Mouse (Mus musculus): ENCODE data around the gene Kcnn1. TPM values are rescaled to one million over a fixed set of nuclear protein-coding genes. Genes with fewer than 3 reads are reported as not detected.

The Kcnn1 gene
- polyA plus RNA-seq, 1 experiment from 2014 or later = 0.72 TPM

DNA sequence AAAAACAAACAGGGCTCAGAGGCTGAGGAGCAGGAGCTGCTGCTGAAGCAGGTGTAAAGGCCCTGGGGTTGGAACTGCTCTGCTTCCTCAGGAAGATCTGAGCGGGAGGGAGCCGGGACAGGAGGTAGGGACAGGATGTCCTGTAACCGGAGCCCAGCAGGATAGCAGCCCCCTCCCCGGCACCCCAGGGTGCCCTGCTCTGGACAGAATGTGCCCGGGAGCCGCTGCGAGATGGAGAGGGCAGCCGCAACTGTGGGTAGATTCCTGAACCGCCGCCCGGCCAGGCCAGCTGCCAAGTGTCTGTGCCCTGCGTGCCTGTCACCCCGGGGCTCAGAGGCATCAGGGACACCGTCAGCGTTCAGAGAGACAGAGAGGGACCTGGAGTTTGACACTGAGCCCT is 29.5 kb downstream of the Kcnn1 start:
- Histone ChIP-seq H3K9me3 (ENCODE audit: low read depth, low read length) (no peaks in the 10 kb centered on the region), H3K4me3 (ENCODE audit: low read depth, low read length) (no peak overlapping the region), H3K27ac (ENCODE audit: low read depth) (no peak overlapping the region), H3K36me3 (ENCODE audit: insufficient read depth) (no peaks in the 10 kb centered on the region; the same call in 1 of the 2 replicates), H3K9ac (no peak overlapping the region), H3K27me3 (ENCODE audit: insufficient read depth, low read length) (no peaks in the 10 kb centered on the region), H3K4me2 (peak overlapping the region; percentile 15; the same call in 1 of the 2 replicates), H3K4me1 (ENCODE audit: insufficient read depth) (0 out of 2 replicates have a peak, but pooled peaks cover under 1% of the 10 kb centered on the region)
- TF ChIP-seq CTCF (IDR thresholded peaks at IDR 0.05; ENCODE audit: low read depth) = no peak
- 40% methylated on average over 15 of the region's 15 CpGs for WGBS
- ATAC-seq (ENCODE audit: insufficient read depth) (no peak; the same call in 1 of the 2 replicates), DNase-seq (peak; percentile 22)

- Histone ChIP-seq H3K27ac (ENCODE audit: low read depth) (no peak overlapping the region), H3K4me3 (ENCODE audit: low read depth, low read length) (no peak overlapping the region), H3K4me2 (no peak overlapping the region; the same call in 1 of the 2 replicates), H3K27me3 (ENCODE audit: insufficient read depth, low read length) (no peaks in the 10 kb centered on the region), H3K9me3 (ENCODE audit: low read depth, low read length) (no peaks in the 10 kb centered on the region), H3K9ac (no peak overlapping the region), H3K36me3 (ENCODE audit: insufficient read depth) (no peaks in the 10 kb centered on the region; the same call in 1 of the 2 replicates), H3K4me1 (ENCODE audit: insufficient read depth) (no peaks in the 10 kb centered on the region)
- DNase-seq (peak; percentile 39), ATAC-seq (ENCODE audit: insufficient read depth) (no peak)
- no peak for TF ChIP-seq CTCF (IDR thresholded peaks at IDR 0.05; ENCODE audit: low read depth)
- WGBS = 44% methylated on average over 9 of the region's 9 CpGs
Measured at GRCm38 (mm10) chr8:70833018-70833482, 30.0 kb downstream of the Kcnn1 start.

DNA sequence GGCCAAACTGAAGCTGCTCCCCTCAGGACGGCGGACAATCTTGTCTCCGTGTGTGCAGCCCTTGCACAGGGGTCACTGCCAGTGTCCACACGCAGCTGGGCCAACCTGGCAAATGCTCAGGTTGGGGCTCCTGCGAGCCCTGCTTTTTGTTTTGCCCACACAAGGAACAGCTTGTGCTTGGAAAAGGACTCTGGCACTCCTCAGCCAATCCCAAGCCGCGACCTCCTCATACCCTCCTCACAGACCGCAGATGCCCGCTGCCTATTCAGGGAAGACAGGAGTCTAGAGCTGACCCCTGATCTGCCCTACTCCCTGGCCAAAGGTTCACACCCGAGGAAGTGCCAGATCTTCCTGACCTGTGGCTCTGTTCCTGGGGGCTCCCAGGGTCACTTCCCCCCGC is 30.7 kb downstream of the Kcnn1 start:
- Histone ChIP-seq H3K9me3 (ENCODE audit: low read depth, low read length) (no peaks in the 10 kb centered on the region), H3K27ac (ENCODE audit: low read depth) (no peak overlapping the region), H3K4me1 (ENCODE audit: insufficient read depth) (no peaks in the 10 kb centered on the region), H3K4me2 (no peak overlapping the region), H3K27me3 (ENCODE audit: insufficient read depth, low read length) (no peaks in the 10 kb centered on the region), H3K4me3 (ENCODE audit: low read depth, low read length) (no peak overlapping the region), H3K36me3 (ENCODE audit: insufficient read depth) (no peaks in the 10 kb centered on the region; the same call in 1 of the 2 replicates), H3K9ac (no peak overlapping the region)
- DNase-seq (no peak), ATAC-seq (ENCODE audit: insufficient read depth) (no peak)
- TF ChIP-seq CTCF (IDR thresholded peaks at IDR 0.05; ENCODE audit: low read depth) = no peak
- 59% methylated on average over 11 of the region's 11 CpGs for WGBS

DNA sequence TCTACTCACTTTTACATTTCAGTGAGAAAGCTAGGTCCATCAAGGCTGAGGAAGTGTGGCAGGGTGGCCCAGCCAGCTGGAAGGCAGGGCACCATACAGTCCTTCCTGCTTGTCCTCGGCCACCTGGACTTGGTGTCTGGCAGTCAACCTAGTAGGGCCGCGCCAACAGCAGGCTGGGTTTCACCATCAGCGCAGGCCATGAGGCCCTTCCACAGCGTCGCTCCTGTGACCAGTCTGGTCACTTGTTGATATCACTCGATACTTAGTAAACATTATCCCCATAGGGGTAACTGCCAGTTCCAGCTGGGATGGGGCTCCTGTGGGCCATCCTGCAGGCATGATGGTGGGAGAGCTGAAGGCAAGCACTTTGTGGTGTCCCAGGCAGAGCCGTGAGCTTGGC is 31.5 kb downstream of the Kcnn1 start:
- no peak for TF ChIP-seq CTCF (IDR thresholded peaks at IDR 0.05; ENCODE audit: low read depth)
- 65% methylated on average over 8 of the region's 8 CpGs for WGBS
- Histone ChIP-seq H3K36me3 (ENCODE audit: insufficient read depth) (no peaks in the 10 kb centered on the region; the same call in 1 of the 2 replicates), H3K4me3 (ENCODE audit: low read depth, low read length) (no peak overlapping the region), H3K4me2 (no peak overlapping the region), H3K27ac (ENCODE audit: low read depth) (no peak overlapping the region), H3K27me3 (ENCODE audit: insufficient read depth, low read length) (no peaks in the 10 kb centered on the region), H3K4me1 (ENCODE audit: insufficient read depth) (no peaks in the 10 kb centered on the region), H3K9ac (no peak overlapping the region), H3K9me3 (ENCODE audit: low read depth, low read length) (no peaks in the 10 kb centered on the region)
- DNase-seq (no peak), ATAC-seq (ENCODE audit: insufficient read depth) (no peak)

DNA sequence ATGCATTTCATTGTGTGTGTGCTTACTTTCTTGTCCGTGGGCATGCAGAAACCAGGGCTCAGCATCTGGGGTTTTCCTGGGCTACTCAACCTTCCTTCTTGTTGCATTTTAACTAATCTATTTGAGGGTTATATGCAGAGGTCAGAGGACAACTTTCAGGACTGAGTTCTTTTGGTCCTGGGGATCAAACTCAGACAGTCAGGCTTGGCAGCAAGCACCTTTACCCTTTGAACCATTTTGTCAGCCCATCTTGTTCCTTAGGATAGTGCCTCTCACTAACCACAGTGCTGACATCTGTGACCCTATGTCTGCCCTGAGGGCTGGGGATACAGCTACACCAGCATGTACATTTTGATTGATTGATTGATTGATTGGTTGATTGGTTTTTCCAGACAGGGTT is 35.3 kb downstream of the Kcnn1 start:
- TF ChIP-seq CTCF (IDR thresholded peaks at IDR 0.05; ENCODE audit: low read depth) = no peak
- H3K9me3 ChIP-seq (ENCODE audit: low read depth, low read length) = no peaks in the 10 kb centered on the region
- no peak overlapping the region for H3K4me2 ChIP-seq
- no peak overlapping the region for H3K9ac ChIP-seq
- H3K36me3 ChIP-seq (ENCODE audit: insufficient read depth) = no peaks in the 10 kb centered on the region
- H3K27ac ChIP-seq (ENCODE audit: low read depth) = no peak overlapping the region
- ATAC-seq (ENCODE audit: insufficient read depth) (no peak), DNase-seq (no peak)
- WGBS = 79% methylated on average over 1 of the region's 1 CpGs
- no peak overlapping the region for H3K4me3 ChIP-seq (ENCODE audit: low read depth, low read length)
- no peaks in the 10 kb centered on the region for H3K27me3 ChIP-seq (ENCODE audit: insufficient read depth, low read length)
- H3K4me1 ChIP-seq (ENCODE audit: insufficient read depth) = no peaks in the 10 kb centered on the region

GRCm38 (mm10) chr8:70827010-70827409 is 36.0 kb downstream of the Kcnn1 start:
- no peak for ATAC-seq (ENCODE audit: insufficient read depth)

DNA sequence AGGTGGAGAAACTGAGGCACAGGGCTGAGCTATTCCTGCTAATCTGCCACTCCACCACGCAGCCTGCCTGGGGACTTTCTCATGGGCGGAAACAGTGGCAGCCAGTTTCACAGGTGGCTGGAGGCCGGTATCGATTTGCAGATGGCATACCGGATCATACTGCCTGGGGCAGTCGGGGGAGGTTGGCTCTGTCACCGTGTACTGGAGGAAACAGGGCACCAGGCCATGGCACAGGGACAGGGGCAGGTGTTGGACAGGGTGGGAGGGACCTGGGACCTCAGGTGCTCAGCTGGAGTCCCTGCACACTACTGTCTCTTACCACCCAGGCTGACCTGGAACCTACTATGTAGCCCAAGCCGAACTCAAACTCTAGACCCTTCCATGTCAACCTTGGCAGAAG is 37.2 kb downstream of the Kcnn1 start:
- DNase-seq (no peak), ATAC-seq (ENCODE audit: insufficient read depth) (no peak)
- H3K4me2 ChIP-seq = no peak overlapping the region
- no peaks in the 10 kb centered on the region for H3K9me3 ChIP-seq (ENCODE audit: low read depth, low read length)
- no peak for TF ChIP-seq CTCF (IDR thresholded peaks at IDR 0.05; ENCODE audit: low read depth)
- no peak overlapping the region for H3K9ac ChIP-seq
- H3K4me3 ChIP-seq (ENCODE audit: low read depth, low read length) = no peak overlapping the region
- H3K27me3 ChIP-seq (ENCODE audit: insufficient read depth, low read length) = no peaks in the 10 kb centered on the region
- H3K4me1 ChIP-seq (ENCODE audit: insufficient read depth) = no peaks in the 10 kb centered on the region
- H3K27ac ChIP-seq (ENCODE audit: low read depth) = no peak overlapping the region
- WGBS = 72% methylated on average over 8 of the region's 8 CpGs
- no peaks in the 10 kb centered on the region for H3K36me3 ChIP-seq (ENCODE audit: insufficient read depth)

More at GRCm38 (mm10) chr8:70827010-70827409, 36.0 kb downstream of the Kcnn1 start:
- TF ChIP-seq CTCF (IDR thresholded peaks at IDR 0.05; ENCODE audit: low read depth) = no peak
- no peak overlapping the region for H3K27ac ChIP-seq (ENCODE audit: low read depth)
- H3K4me2 ChIP-seq = no peak overlapping the region
- H3K9me3 ChIP-seq (ENCODE audit: low read depth, low read length) = no peaks in the 10 kb centered on the region
- no peak for DNase-seq
- H3K4me3 ChIP-seq (ENCODE audit: low read depth, low read length) = no peak overlapping the region
- no peak overlapping the region for H3K9ac ChIP-seq
- no peaks in the 10 kb centered on the region for H3K27me3 ChIP-seq (ENCODE audit: insufficient read depth, low read length)
- H3K4me1 ChIP-seq (ENCODE audit: insufficient read depth) = no peaks in the 10 kb centered on the region
- no peaks in the 10 kb centered on the region for H3K36me3 ChIP-seq (ENCODE audit: insufficient read depth)
- 92% methylated on average over 2 of the region's 2 CpGs for WGBS

All from lung, embryonic 14.5 days (tissue).